ENCODE assay signal across 7 mouse cellular contexts in the genomic region with DNA sequence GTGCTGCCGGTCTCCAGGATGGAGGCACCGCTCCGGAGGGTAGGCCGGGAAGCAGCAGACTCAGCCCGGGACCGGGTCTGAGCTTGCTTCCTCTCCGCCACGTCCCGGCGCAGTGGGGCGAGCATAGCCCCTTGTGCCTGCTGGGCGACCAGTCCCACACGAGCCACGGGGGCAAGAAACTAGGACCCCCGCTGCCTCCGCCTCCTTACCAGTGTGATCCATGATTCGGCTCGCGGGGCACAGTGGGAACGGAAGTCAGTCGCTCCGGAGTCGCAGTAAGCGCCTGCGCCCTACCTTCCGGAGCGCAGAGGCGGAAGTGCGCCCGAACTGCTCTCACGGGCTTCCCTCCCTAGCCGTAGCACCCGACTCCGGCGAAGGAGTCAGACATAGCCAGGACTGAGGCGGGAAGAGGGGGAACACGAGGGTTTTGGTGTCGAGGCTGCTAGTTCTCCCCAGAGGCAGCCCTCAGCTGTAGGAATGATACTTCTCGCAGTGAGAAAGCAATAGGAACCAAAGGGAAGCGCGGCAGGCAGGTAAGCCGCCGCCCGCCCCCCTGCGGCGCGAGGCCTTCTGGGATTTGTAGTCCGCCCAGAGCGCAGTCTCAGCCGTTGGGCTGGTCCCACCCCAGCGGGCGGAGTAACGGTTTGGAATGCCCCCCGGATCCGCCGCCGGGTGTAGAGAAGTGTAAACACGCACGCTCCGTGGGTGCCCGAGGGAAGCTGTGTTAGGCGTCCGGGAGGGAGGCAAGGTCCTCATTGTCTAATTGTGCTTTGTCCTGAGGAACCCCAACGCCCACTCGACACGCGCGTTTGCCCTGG. TPM values are rescaled to one million over a fixed set of nuclear protein-coding genes. Genes with fewer than 3 reads are reported as not detected.
DNase-seq lines count a peak whose midpoint lies in the region; ATAC-seq and TF ChIP-seq lines count a peak whose summit lies in the region.

A gene (minus strand): TSS at position 303 of the 818 bp plus-strand sequence.

- WGBS in intestine, postnatal 0 days = 1% methylated on average over 68 of the region's 68 CpGs
- WGBS in midbrain, embryonic 12.5 days = under 1% methylated on average over 67 of the region's 68 CpGs
- WGBS in small intestine, adult 2 months = under 1% methylated on average over 68 of the region's 68 CpGs

- ATAC-seq in intestine, postnatal 0 days = peak; percentile 96
- ATAC-seq in midbrain, embryonic 12.5 days (ENCODE audit: low FRiP score, low read depth) = peak; percentile 98

- H3K4me3 ChIP-seq in intestine, postnatal 0 days (ENCODE audit: low read depth, low read length) = peak within 1 kb of the TSS; percentile 99
- peak within 1 kb of the TSS; percentile 78 for H3K4me3 ChIP-seq in midbrain, embryonic 12.5 days
- peak within 1 kb of the TSS; percentile 87 for H3K4me3 ChIP-seq in small intestine, adult 2 months (ENCODE audit: low read depth, low read length)

- intact Hi-C loops in left cerebral cortex, postnatal 4 days (cut with DNase I) = loop anchor here (10.0 kb wide), 3 partner anchors 125 to 215 kb away; a partner anchor contains a TSS

- H3K4me1 ChIP-seq in intestine, postnatal 0 days (replicated peaks; ENCODE audit: control insufficient read depth, insufficient read depth, low read length) = no peaks in the 10 kb centered on the region
- peaks cover 14% of the 10 kb centered on the region for H3K4me1 ChIP-seq in midbrain, embryonic 12.5 days
- H3K4me1 ChIP-seq in small intestine, adult 2 months (ENCODE audit: control insufficient read depth, insufficient read depth, insufficient read length, low read length) = peaks cover 5% of the 10 kb centered on the region; the same call in 1 of the 2 replicates

- H3K9me3 ChIP-seq in intestine, postnatal 0 days (ENCODE audit: control insufficient read depth) = no peaks in the 10 kb centered on the region
- no peaks in the 10 kb centered on the region for H3K9me3 ChIP-seq in midbrain, embryonic 12.5 days

- peak within 1 kb of the TSS; percentile 86 for H3K9ac ChIP-seq in intestine, postnatal 0 days (ENCODE audit: low read depth, low read length)
- H3K9ac ChIP-seq in midbrain, embryonic 12.5 days (replicated peaks) = peak within 1 kb of the TSS; percentile 79

- peak within 1 kb of the TSS; percentile 87 for H3K4me2 ChIP-seq in intestine, postnatal 0 days (replicated peaks; ENCODE audit: low read depth)
- H3K4me2 ChIP-seq in midbrain, embryonic 12.5 days (replicated peaks) = peak within 1 kb of the TSS; percentile 84

- H3K27ac ChIP-seq in intestine, postnatal 0 days (ENCODE audit: low read depth, low read length) = peak within 1 kb of the TSS; percentile 84
- peak within 1 kb of the TSS; percentile 93 for H3K27ac ChIP-seq in midbrain, embryonic 12.5 days (replicated peaks)
- H3K27ac ChIP-seq in small intestine, adult 2 months (ENCODE audit: insufficient read depth, low read depth, low read length) = peak within 1 kb of the TSS; percentile 91

- TF ChIP-seq CTCF in intestine, postnatal 0 days (IDR thresholded peaks at IDR 0.05; ENCODE audit: low read depth) = peak; percentile 1; the same call in 1 of the 2 replicates
- no peak for TF ChIP-seq CTCF in small intestine, adult 2 months (IDR thresholded peaks at IDR 0.05; ENCODE audit: extremely low read depth, insufficient read length, insufficient replicate concordance, low read depth, low read length)

- H3K36me3 ChIP-seq in intestine, postnatal 0 days (ENCODE audit: control insufficient read depth, insufficient read depth) = peaks cover under 1% of the 10 kb centered on the region
- H3K36me3 ChIP-seq in midbrain, embryonic 12.5 days = peaks cover under 1% of the 10 kb centered on the region
- H3K36me3 ChIP-seq in small intestine, adult 2 months (ENCODE audit: control insufficient read depth, insufficient read depth, low read length) = peaks cover under 1% of the 10 kb centered on the region; the same call in 1 of the 2 replicates

- no peaks in the 10 kb centered on the region for H3K27me3 ChIP-seq in intestine, postnatal 0 days (replicated peaks; ENCODE audit: control insufficient read depth, insufficient read depth, low read length)
- H3K27me3 ChIP-seq in midbrain, embryonic 12.5 days = no peaks in the 10 kb centered on the region
- H3K27me3 ChIP-seq in small intestine, adult 2 months (ENCODE audit: control insufficient read depth, insufficient read depth, low read length) = no peaks in the 10 kb centered on the region

- DNase-seq in adrenal gland, adult 8-10 months = peak; percentile 90
- DNase-seq in embryo, embryonic 9.5 days (ENCODE audit: extremely low spot score) = peak; percentile 97
- DNase-seq in gonadal fat pad, adult 2 months (ENCODE audit: low read depth) = peak; percentile 56
- DNase-seq in left cerebral cortex, postnatal 4 days = peak; percentile 95

- peak; percentile 86 for TF ChIP-seq POLR2A in small intestine, adult 2 months (IDR thresholded peaks at IDR 0.05; ENCODE audit: low read depth, low read length)

RNA-seq across cellular contexts. Expression of the gene that starts here (rescaled TPM):
- 10 to 100 TPM; 16.5 to 20.3 (median 19.1) TPM for total RNA-seq in adrenal gland, adult 8-10 months (2022)
- polyA plus RNA-seq in gonadal fat pad, adult 2 months (2012; rRNA removed) = 3.2 and 5.5 TPM in 2 replicates
- 9.6 TPM in 2 replicates for polyA plus RNA-seq in intestine, postnatal 0 days (2015; fragmentation: Nextera tagmentation; extraction: Ambion mirVana)
- total RNA-seq in left cerebral cortex, postnatal 4 days (2021) = 10 to 100 TPM; 31.0 to 31.2 TPM
- polyA plus RNA-seq in midbrain, embryonic 12.5 days (2016; fragmentation: Nextera tagmentation; extraction: Ambion mirVana) = 17.1 and 17.7 TPM in 2 replicates
- 1.8 and 4.1 TPM in 2 replicates for polyA plus RNA-seq in small intestine, adult 2 months (2012; rRNA removed)

Comparison
In these comparisons a context has a peak if more than half of its experiments do, and no peak if none do; other contexts are left out.
1. Peak in every context shown above with its lines: DNase-seq, ATAC-seq, H3K4me3 ChIP-seq and H3K27ac ChIP-seq.